Mouse (Mus musculus): Measurements from ENCODE around the gene Spdef.

Gene Spdef

DNA sequence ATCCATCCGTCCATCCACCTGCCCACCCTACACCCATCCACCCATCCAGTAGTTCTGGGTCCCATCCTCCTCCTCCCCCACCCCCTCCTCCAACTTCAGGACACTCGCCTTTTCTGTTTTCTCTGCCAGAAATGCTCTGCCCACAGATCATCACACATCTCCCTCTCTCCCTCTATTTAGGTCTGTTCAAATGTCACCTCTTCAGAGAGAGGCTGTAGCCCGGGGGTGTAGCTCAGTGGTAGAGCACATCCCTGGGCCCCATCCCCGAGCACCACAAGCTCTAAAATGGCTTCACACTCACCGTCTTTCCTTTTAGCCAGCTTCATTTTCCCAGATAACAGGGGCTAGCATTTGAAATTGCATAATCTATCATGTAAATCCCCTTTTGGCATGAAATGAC is 51.0 kb downstream of the Spdef start:
- no peak for DNase-seq (ENCODE audit: low spot score)

DNA sequence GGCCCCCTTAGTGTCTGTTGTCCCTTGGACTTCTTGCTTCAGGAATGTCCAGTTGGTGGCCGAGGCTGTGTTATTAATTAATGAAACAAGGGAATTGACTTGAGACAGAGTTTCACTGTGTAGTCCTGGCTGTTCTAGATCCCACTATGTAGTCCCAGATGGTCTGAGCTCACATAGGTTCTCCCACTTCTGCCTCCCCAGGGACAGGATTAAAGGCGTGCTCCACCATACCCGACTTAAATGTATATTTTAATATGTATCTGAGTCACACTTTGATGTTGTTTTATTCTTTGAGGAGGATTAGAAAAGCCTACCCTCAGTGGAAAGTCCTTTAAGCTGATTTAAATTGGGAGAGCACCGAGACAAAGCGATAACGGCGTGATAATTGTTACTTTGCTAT is 52.5 kb downstream of the Spdef start:
- DNase-seq (ENCODE audit: low spot score), result no peak

DNA sequence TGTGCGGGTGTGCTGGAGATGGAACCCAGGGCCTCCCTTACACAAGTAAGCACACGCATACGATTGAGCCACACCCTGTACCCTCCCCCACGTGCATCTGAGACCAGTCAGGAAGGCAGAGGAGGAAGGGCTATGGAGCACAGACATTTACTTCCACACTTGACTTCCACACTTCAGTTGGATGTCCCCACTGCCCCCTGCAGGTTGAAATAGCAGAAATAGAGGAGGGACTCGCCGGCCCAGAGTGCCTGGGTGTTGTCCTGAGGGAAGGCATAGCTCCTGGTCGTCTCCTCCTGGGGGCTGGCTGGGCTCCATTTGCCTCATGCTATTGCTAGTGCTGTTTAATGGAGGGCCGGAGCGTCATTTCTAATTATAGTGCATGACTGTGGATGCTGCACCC is 53.3 kb downstream of the Spdef start:
- DNase-seq (ENCODE audit: low spot score), result no peak

DNA sequence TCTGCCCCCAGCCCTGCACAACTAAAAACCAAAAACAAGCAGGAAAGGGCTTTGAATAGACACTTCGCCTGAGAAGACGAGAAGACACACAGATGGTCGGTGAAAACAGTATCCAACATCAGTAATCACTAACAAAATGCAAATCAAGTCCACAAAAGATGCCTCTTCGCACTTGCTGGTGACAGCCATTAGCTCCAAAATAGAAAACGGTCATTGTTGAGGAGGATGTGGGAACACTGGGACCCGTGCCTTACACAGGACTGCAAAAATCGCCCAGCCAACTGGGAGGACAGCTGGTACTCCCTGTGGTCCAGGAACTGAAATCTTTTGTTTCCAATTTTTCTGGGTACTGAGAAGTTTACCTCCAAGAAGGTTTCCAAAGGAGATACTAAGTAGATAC is 54.8 kb downstream of the Spdef start:
- DNase-seq (ENCODE audit: low spot score), result no peak

DNA sequence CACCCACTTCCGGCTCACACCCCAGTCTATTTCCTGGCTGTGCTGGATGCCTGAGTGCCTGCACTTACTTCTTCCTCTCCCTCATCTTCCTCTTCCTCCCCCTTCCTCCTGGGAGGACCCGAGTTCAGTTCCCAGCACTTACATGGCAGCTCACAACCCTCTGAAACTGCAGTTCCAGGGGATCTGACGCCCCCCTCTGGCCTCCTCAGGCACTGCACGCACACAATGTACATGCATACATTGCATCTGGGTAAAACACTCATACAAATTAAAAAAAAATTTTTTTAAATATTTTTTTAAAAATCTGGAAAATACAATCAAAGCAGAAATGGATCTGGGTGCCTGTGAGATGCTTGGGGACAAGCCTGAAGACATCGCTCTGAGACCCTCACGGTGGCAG is 57.0 kb downstream of the Spdef start:
- no peak for DNase-seq (ENCODE audit: low spot score)

Measured in embryo, embryonic 10.5 days (tissue).